Mouse (Mus musculus) CD4-positive, CD25-positive, alpha-beta regulatory T cell, adult 4 months (primary cell): ENCODE measurements around the gene Lect2. TPM values are rescaled to one million over a fixed set of nuclear protein-coding genes. Genes with fewer than 3 reads are reported as not detected.

Experiments
- ATAC-seq: one replicate; pipeline ENCODE4 v1.8.0; 2017
- polyA plus RNA-seq, 2 experiments: library from polyadenylated mRNA; unstranded; fragments of 100-300 nt; shearing (Covaris generic); gene quantifications; one replicate each; pipeline ENCODE4 v1.2.1; 2017

Lect2 gene
- polyA plus RNA-seq, 2 experiments from 2014 or later: not detected

- ATAC-seq: no peak
Measured at GRCm38 (mm10) chr13:56501866-56502420, 46.4 kb downstream of the Lect2 start.

GRCm38 (mm10) chr13:56500636-56501035 lies 47.7 kb downstream of the Lect2 start:
- no peak for ATAC-seq

DNA sequence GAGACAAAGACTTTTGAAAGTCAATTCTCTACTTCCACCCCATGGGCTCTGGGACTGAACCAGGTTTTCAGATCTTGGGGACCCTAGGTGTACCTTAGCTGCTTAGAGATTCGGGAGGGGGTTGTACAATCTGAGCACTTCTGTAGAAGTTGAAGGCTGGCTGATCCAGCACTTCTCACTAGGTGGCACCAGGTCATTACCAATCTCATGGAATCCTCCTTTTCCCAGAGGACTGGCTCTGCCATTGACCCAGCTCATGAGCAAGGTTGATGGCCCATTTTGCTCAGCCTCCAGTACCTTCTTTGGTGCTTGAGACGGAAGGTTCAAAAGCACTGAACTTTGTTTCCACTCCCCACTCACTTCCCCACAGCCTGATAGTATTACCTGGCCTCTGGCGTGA lies 48.2 kb downstream of the Lect2 start:
- ATAC-seq: no peak

GRCm38 (mm10) chr13:56494440-56494839 lies 53.9 kb downstream of the Lect2 start:
- ATAC-seq: no peak

Other genes starting within 250 kb of the Lect2 start
- not detected for gene Gm3045, start 121.9 kb downstream of the Lect2 start, polyA plus RNA-seq
- not detected for gene Slc25a48, start 110.1 kb downstream of the Lect2 start, polyA plus RNA-seq
- not detected for gene Il9, start 66.3 kb downstream of the Lect2 start, polyA plus RNA-seq
- 1 to 10 TPM; 1.6 to 2.2 TPM for gene Fbxl21, start 26.0 kb downstream of the Lect2 start, polyA plus RNA-seq
- gene Tgfbi, start 61.0 kb upstream of the Lect2 start, polyA plus RNA-seq: under 1 TPM; 0.40 to 0.75 TPM
- 10 to 100 TPM; 10.3 to 10.7 TPM for gene Smad5, start 154.5 kb upstream of the Lect2 start, polyA plus RNA-seq
- gene Gm45623, start 205.3 kb upstream of the Lect2 start, polyA plus RNA-seq: not detected